Mouse (Mus musculus): ENCODE results near the gene Slc25a51. TPM values are rescaled to one million over a fixed set of nuclear protein-coding genes. Genes with fewer than 3 reads are reported as not detected.

The Slc25a51 gene
- total and polyA plus RNA-seq, 2 experiments from 2014 or later, result 69.7 to 132 TPM

DNA sequence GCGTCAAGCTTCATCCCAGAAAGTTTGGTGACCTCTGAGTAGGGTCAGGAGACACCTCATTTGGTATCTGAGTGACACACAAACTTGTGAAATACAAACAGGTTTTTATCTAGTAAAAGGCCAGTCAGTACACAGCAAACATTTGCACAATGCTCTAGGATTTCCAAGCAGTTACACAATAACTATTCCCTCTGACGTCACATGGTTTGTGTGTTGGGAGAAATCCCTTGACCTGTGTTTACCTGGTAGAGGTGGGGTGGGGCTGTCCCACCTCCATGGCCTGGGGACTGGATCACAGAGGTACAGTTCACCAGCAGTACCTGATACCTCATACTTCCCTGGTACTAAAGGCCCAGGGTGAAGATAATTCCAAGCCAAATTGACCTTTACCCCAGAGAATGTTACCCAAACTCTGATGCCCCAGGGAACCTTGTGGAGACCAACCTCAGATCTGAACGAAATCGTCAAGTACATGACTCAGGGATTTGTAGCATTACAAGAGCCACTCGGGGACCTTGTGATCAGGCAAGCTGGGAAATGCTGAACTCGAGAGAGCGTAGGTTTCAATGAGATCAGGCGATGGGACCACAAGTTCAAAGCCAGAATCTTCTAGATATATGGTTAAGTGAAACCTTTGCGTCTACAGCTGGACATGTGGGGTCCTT is 5.2 kb upstream of the Slc25a51 start:
- DNase-seq (ENCODE audit: low spot score) (no peak), ATAC-seq (ENCODE audit: low FRiP score) (no peak)
- H3K36me3 ChIP-seq (ENCODE audit: insufficient read depth, low read length), result no peaks in the 10 kb centered on the region
- no peaks in the 10 kb centered on the region for H3K9me3 ChIP-seq (ENCODE audit: low read length)
- no peak for TF ChIP-seq CTCF (IDR thresholded peaks at IDR 0.05)
- H3K4me3 ChIP-seq (ENCODE audit: low read depth, low read length), result no peak overlapping the region
- H3K9ac ChIP-seq (replicated peaks; ENCODE audit: low read length, poor library complexity, severe bottlenecking), result no peak overlapping the region
- no peak overlapping the region for H3K27ac ChIP-seq (ENCODE audit: low read depth, low read length)
- no peaks in the 10 kb centered on the region for H3K27me3 ChIP-seq (ENCODE audit: insufficient read depth, low read length)
- no peaks in the 10 kb centered on the region for H3K4me1 ChIP-seq (ENCODE audit: insufficient read depth, low read length)
- WGBS, result 86% methylated on average over 9 of the region's 9 CpGs
- H3K4me2 ChIP-seq (ENCODE audit: low read depth, low read length, poor library complexity, severe bottlenecking), result no peak overlapping the region

- no peak overlapping the region for H3K9ac ChIP-seq (replicated peaks; ENCODE audit: low read length, poor library complexity, severe bottlenecking)
- H3K9me3 ChIP-seq (ENCODE audit: low read length), result no peaks in the 10 kb centered on the region
- TF ChIP-seq CTCF (IDR thresholded peaks at IDR 0.05), result no peak
- whole genome bisulfite sequencing, result 71% methylated on average over 16 of the region's 16 CpGs
- no peaks in the 10 kb centered on the region for H3K36me3 ChIP-seq (ENCODE audit: insufficient read depth, low read length)
- no peak overlapping the region for H3K4me3 ChIP-seq (ENCODE audit: low read depth, low read length)
- ATAC-seq (ENCODE audit: low FRiP score) (no peak), DNase-seq (ENCODE audit: low spot score) (no peak)
- no peak overlapping the region for H3K27ac ChIP-seq (ENCODE audit: low read depth, low read length)
- H3K4me1 ChIP-seq (ENCODE audit: insufficient read depth, low read length), result peaks cover under 1% of the 10 kb centered on the region; the same call in 1 of the 2 replicates
- H3K27me3 ChIP-seq (ENCODE audit: insufficient read depth, low read length), result no peaks in the 10 kb centered on the region
- H3K4me2 ChIP-seq (ENCODE audit: low read depth, low read length, poor library complexity, severe bottlenecking), result no peak overlapping the region
Observed at GRCm38 (mm10) chr4:45412433-45413192, 4.0 kb upstream of the Slc25a51 start.

DNA sequence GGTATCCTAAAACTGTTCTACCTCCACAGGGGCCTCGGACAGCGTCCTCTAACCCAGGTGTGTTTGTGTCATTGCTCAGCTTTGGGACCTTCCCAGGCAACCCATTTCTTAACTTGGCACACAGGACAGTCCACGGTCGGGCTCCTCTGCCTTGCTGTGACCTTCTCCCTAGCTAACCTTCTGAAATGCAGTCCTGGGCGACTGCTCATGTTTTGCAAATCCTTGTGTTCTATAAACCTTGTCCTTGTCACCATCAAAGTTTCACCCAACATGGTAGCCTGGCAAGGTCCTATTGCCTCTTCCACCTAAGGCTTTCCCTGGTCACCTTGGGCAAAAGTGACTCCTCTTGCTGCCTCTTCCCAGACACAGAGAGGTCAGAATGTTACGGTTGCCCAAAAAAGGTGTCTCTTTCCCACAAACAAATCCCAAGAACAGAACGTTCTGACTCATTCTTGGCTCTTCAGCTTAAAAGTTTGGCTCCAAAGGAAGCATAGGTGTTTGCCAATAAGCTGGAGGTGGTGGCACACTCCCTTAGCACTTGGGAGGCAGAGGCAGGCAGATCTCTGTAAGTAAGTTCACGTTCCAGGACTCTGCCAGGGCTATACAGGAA is 2.7 kb upstream of the Slc25a51 start:
- Histone ChIP-seq H3K4me2 (ENCODE audit: low read depth, low read length, poor library complexity, severe bottlenecking) (no peak overlapping the region), H3K9me3 (ENCODE audit: low read length) (no peaks in the 10 kb centered on the region), H3K36me3 (ENCODE audit: insufficient read depth, low read length) (no peaks in the 10 kb centered on the region), H3K4me1 (ENCODE audit: insufficient read depth, low read length) (peaks cover 12% of the 10 kb centered on the region; the same call in 1 of the 2 replicates), H3K4me3 (ENCODE audit: low read depth, low read length) (no peak overlapping the region), H3K27me3 (ENCODE audit: insufficient read depth, low read length) (no peaks in the 10 kb centered on the region), H3K9ac (replicated peaks; ENCODE audit: low read length, poor library complexity, severe bottlenecking) (no peak overlapping the region), H3K27ac (ENCODE audit: low read depth, low read length) (no peak overlapping the region)
- DNase-seq (ENCODE audit: low spot score), result no peak
- no peak for TF ChIP-seq CTCF (IDR thresholded peaks at IDR 0.05)
- no peak for ATAC-seq (ENCODE audit: low FRiP score)
- 88% methylated on average over 8 of the region's 8 CpGs for WGBS

DNA sequence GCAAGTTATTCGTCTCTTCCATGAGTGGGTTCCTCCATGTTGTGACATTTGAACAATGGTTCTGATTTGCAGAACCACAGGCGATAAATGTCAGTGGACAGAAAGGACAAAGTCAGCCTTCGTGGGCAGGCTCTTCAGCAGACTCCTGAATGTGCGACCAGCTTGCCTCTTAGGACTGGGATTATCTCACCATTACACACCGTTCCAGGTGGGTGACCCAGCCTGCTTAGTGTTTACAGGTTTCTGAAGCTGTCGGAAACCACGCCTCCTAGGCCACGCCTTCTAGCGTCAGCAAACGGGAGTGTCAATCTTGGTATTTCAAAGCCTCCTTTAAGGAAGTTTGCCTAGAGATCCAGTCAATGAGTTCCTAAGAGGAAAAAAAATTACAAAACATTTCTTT is 704 bp upstream of the Slc25a51 start:
- ATAC-seq (ENCODE audit: low FRiP score), result peak; percentile 55; the same call in 1 of the 2 replicates
- WGBS, result under 1% methylated on average over 10 of the region's 10 CpGs

GRCm38 (mm10) chr4:45407703-45408334 is 747 bp downstream of the Slc25a51 start:
- Histone ChIP-seq H3K4me2 (ENCODE audit: low read depth, low read length, poor library complexity, severe bottlenecking) (peak overlapping the region; percentile 67), H3K4me3 (ENCODE audit: low read depth, low read length) (peak overlapping the region; percentile 98), H3K9me3 (ENCODE audit: low read length) (no peaks in the 10 kb centered on the region), H3K36me3 (ENCODE audit: insufficient read depth, low read length) (peaks cover 9% of the 10 kb centered on the region), H3K27me3 (ENCODE audit: insufficient read depth, low read length) (no peaks in the 10 kb centered on the region), H3K27ac (ENCODE audit: low read depth, low read length) (peak overlapping the region; percentile 93), H3K9ac (replicated peaks; ENCODE audit: low read length, poor library complexity, severe bottlenecking) (peak overlapping the region; percentile 98), H3K4me1 (ENCODE audit: insufficient read depth, low read length) (peaks cover 14% of the 10 kb centered on the region; the same call in 1 of the 2 replicates)
- ATAC-seq (ENCODE audit: low FRiP score), result peak; percentile 19; the same call in 1 of the 2 replicates
- under 1% methylated on average over 19 of the region's 19 CpGs for WGBS
- DNase-seq (ENCODE audit: low spot score), result peak; percentile 57
- TF ChIP-seq CTCF (IDR thresholded peaks at IDR 0.05), result no peak

More for the DNA sequence above, 704 bp upstream of the Slc25a51 start:
- TF ChIP-seq CTCF (IDR thresholded peaks at IDR 0.05), result peak; percentile 51
- Histone ChIP-seq H3K4me3 (ENCODE audit: low read depth, low read length) (peak overlapping the region; percentile 98), H3K27ac (ENCODE audit: low read depth, low read length) (peak overlapping the region; percentile 93), H3K4me1 (ENCODE audit: insufficient read depth, low read length) (peaks cover 14% of the 10 kb centered on the region; the same call in 1 of the 2 replicates), H3K27me3 (ENCODE audit: insufficient read depth, low read length) (no peaks in the 10 kb centered on the region), H3K9ac (replicated peaks; ENCODE audit: low read length, poor library complexity, severe bottlenecking) (peak overlapping the region; percentile 98), H3K9me3 (ENCODE audit: low read length) (no peaks in the 10 kb centered on the region), H3K4me2 (ENCODE audit: low read depth, low read length, poor library complexity, severe bottlenecking) (peak overlapping the region; percentile 67), H3K36me3 (ENCODE audit: insufficient read depth, low read length) (no peaks in the 10 kb centered on the region; the same call in 1 of the 2 replicates)
- peak; percentile 71 for DNase-seq (ENCODE audit: low spot score)
